Mouse (Mus musculus) liver, embryonic 12.5 days (tissue): ENCODE measurements around the gene Bfsp1. TPM values are rescaled to one million over a fixed set of nuclear protein-coding genes. Genes with fewer than 3 reads are reported as not detected.
A peak's percentile ranks its signal among the peaks of the same experiment; 100 is the strongest.

Experiments used
- ATAC-seq: fragments of 200-750 bp; cut with Nextera tagmentation; 2 replicates; pipeline ENCODE4 v1.8.0; 2017; ENCODE audit warnings: moderate number of reproducible peaks, mild to moderate bottlenecking, moderate library complexity
- H3K27ac ChIP-seq: fragments of 300-500 bp; sonication (generic); 2 replicates; pipeline ENCODE4 v1.5.1; 2016; ENCODE audit warnings: mild to moderate bottlenecking
- H3K27me3 ChIP-seq: fragments of 300-500 bp; sonication (generic); replicated peaks from 2 replicates; pipeline ENCODE4 v1.6.1; 2016; ENCODE audit warnings: mild to moderate bottlenecking, moderate library complexity
- H3K36me3 ChIP-seq: fragments of 300-500 bp; sonication (generic); 2 replicates; pipeline ENCODE4 v1.6.1; 2016; ENCODE audit warnings: mild to moderate bottlenecking, moderate library complexity
- H3K4me1 ChIP-seq: fragments of 300-500 bp; sonication (generic); 2 replicates; pipeline ENCODE4 v1.6.1; 2016
- H3K4me2 ChIP-seq: fragments of 300-500 bp; sonication (generic); 2 replicates; pipeline ENCODE4 v1.6.1; 2016; ENCODE audit warnings: mild to moderate bottlenecking, moderate library complexity
- H3K4me3 ChIP-seq: fragments of 300-500 bp; sonication (generic); 2 replicates; pipeline ENCODE4 v1.5.1; 2016; ENCODE audit warnings: mild to moderate bottlenecking, moderate library complexity
- H3K9ac ChIP-seq: fragments of 300-500 bp; sonication (generic); 2 replicates; pipeline ENCODE4 v1.6.1; 2016; ENCODE audit warnings: mild to moderate bottlenecking, moderate library complexity
- H3K9me3 ChIP-seq: fragments of 300-500 bp; sonication (generic); replicated peaks from 2 replicates; pipeline ENCODE4 v1.6.1; 2016; ENCODE audit warnings: mild to moderate bottlenecking, moderate library complexity
- WGBS: fragments of 180-500 bp; shearing (Covaris S2); methylation state at CpG from one replicate; pipeline ENCODE4 v1.1.7; 2016; ENCODE audit not compliant: insufficient replicate concordance; 5-methylcytosine and 5-hydroxymethylcytosine counted together
- polyA plus RNA-seq: library from polyadenylated mRNA; unstranded; fragments of >200 nt; fragmentation: Nextera tagmentation; extraction: Ambion mirVana; gene quantifications from 2 replicates; pipeline ENCODE4 v1.2.1, GENCODE M21; 2016

Bfsp1 gene
- polyA plus RNA-seq, 1 experiment from 2014 or later: 0.33 TPM

DNA sequence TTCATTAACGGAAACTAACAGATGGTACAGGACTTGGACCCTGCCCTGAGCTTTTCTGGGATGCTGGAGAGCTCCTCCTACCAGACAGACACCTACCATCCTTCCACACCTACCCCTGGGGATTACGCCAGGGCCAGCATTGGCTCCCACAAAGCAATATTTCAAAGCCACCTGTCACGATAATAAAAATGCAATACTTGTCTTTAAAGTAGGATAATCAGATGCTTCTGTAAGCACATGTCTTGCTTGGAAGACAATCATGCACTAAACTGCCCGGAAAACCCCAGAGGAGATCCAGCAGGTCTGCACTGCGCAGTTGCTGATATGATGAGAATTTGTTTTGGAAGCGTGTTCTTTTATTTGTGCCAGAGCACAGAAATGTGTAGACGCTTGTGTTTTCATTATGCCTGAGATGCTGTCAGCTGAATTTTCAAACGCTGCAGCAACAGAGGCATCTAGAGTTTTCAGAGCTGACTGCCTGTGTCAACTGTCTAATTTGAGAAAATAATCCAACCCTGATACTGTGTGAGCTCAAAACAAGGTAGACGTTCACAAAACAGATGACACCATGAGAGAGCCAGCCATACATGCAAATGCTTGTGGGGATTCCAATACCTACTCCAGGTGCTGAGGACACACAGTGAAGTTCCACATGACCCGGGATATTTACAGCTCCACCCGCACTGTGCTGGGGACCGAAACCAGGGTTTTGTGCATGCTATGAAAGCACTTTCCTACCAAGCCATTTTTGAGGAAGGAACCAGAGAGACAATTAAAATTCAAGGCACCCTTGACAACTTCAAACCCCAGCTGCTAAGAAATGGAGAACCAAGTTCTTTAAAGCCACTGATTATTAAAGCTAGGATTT is 11.4 kb downstream of the Bfsp1 start:
- Histone ChIP-seq H3K27ac (no peak overlapping the region), H3K27me3 (no peaks in the 10 kb centered on the region; the same call in 1 of the 2 replicates), H3K4me1 (peaks cover 12% of the 10 kb centered on the region; the same call in 1 of the 2 replicates), H3K4me3 (no peak overlapping the region), H3K4me2 (no peak overlapping the region), H3K9ac (no peak overlapping the region), H3K36me3 (no peaks in the 10 kb centered on the region), H3K9me3 (no peaks in the 10 kb centered on the region)
- ATAC-seq: no peak
- 74% methylated on average over 12 of the region's 12 CpGs for WGBS

GRCm38 (mm10) chr2:143847291-143847690 is 15.7 kb downstream of the Bfsp1 start:
- Histone ChIP-seq H3K4me3 (no peak overlapping the region), H3K9me3 (no peaks in the 10 kb centered on the region), H3K27me3 (no peaks in the 10 kb centered on the region; the same call in 1 of the 2 replicates), H3K4me2 (no peak overlapping the region), H3K27ac (no peak overlapping the region), H3K4me1 (peaks cover 10% of the 10 kb centered on the region; the same call in 1 of the 2 replicates), H3K36me3 (no peaks in the 10 kb centered on the region), H3K9ac (no peak overlapping the region)
- 32% methylated on average over 3 of the region's 3 CpGs for WGBS
- ATAC-seq: no peak

DNA sequence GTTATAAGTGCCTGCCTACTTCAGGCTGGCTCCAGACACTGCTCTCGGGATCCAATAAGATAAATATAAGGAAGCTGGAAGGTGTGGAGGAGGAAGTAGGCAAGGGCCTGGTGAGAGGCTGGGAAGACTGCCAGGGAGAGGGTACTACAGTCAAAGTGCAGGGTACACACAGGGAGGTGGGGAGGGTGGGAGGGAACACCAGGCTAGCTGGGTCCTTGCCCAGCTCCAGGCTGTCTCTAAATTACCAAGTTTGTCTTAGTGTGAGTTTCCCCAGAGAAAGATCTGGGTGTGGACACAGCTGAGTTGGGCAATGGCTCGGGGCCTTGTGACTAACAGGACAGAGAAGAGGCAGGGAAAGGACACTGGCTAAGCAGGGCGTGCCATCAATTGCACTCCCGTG is 16.2 kb downstream of the Bfsp1 start:
- Histone ChIP-seq H3K4me1 (peaks cover 8% of the 10 kb centered on the region; the same call in 1 of the 2 replicates), H3K9ac (no peak overlapping the region), H3K9me3 (no peaks in the 10 kb centered on the region), H3K27ac (no peak overlapping the region), H3K27me3 (no peaks in the 10 kb centered on the region), H3K36me3 (no peaks in the 10 kb centered on the region), H3K4me2 (no peak overlapping the region), H3K4me3 (no peak overlapping the region)
- 46% methylated on average over 4 of the region's 4 CpGs for WGBS
- ATAC-seq: no peak

DNA sequence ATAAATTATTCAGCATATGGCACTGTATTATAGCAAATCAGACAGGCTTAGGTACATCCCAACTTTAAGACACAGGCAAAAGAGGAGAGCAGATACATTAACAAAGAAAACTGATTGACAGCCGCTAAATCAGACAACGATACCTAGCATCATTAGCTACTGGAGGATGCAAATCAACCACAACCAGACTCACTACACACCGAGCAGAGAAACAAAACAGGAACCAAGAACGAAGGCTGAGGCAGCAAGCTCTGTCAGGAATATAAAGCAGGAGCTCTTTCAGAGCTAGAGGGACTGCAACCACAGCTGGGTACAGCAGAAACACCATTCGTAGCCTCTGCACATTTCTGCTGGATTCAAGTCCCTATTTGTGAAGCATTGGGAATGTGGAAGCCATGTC is 18.2 kb downstream of the Bfsp1 start:
- Histone ChIP-seq H3K9ac (no peak overlapping the region), H3K27me3 (no peaks in the 10 kb centered on the region), H3K4me1 (peaks cover 8% of the 10 kb centered on the region; the same call in 1 of the 2 replicates), H3K4me2 (no peak overlapping the region), H3K9me3 (no peaks in the 10 kb centered on the region), H3K36me3 (no peaks in the 10 kb centered on the region), H3K27ac (no peak overlapping the region), H3K4me3 (no peak overlapping the region)
- WGBS: 60% methylated on average over 5 of the region's 5 CpGs
- no peak for ATAC-seq

- Histone ChIP-seq H3K9ac (no peak overlapping the region), H3K36me3 (no peaks in the 10 kb centered on the region), H3K4me3 (no peak overlapping the region), H3K27me3 (no peaks in the 10 kb centered on the region), H3K9me3 (no peaks in the 10 kb centered on the region), H3K4me2 (no peak overlapping the region), H3K4me1 (peaks cover 15% of the 10 kb centered on the region), H3K27ac (no peak overlapping the region)
- WGBS: 66% methylated on average over 7 of the region's 7 CpGs
- ATAC-seq: no peak
These were observed 21.4 kb downstream of the Bfsp1 start for GRCm38 (mm10) chr2:143841536-143841935.

- Histone ChIP-seq H3K36me3 (no peaks in the 10 kb centered on the region), H3K4me3 (no peak overlapping the region), H3K4me1 (peaks cover 15% of the 10 kb centered on the region), H3K9me3 (no peaks in the 10 kb centered on the region), H3K27me3 (no peaks in the 10 kb centered on the region), H3K9ac (no peak overlapping the region), H3K27ac (no peak overlapping the region), H3K4me2 (no peak overlapping the region)
- no peak for ATAC-seq
- WGBS: 65% methylated on average over 6 of the region's 6 CpGs
These were observed 22.1 kb downstream of the Bfsp1 start for GRCm38 (mm10) chr2:143840895-143841294.

DNA sequence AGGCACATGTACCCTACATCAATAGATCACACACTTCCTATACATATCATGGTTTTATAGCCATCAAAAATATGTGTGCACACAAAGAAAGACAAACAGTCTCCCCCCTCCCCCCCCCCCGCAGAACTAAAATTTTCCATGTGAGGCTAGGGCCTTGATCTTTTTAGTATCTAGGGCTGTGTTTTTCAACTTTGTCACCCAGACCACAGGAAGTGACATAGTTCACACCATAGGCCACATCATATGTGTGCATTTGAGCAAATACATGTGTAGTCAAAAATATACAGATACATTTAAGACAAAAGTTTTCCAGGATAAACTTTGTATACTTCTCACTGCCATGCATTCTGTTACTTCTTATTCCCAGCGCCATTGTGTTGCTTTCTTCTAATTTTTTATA is 23.5 kb downstream of the Bfsp1 start:
- Histone ChIP-seq H3K9me3 (no peaks in the 10 kb centered on the region), H3K4me1 (peaks cover 15% of the 10 kb centered on the region), H3K4me3 (no peak overlapping the region), H3K36me3 (no peaks in the 10 kb centered on the region), H3K9ac (no peak overlapping the region), H3K27ac (no peak overlapping the region), H3K27me3 (no peaks in the 10 kb centered on the region), H3K4me2 (no peak overlapping the region)
- WGBS: 80% methylated on average over 2 of the region's 2 CpGs
- ATAC-seq: no peak

GRCm38 (mm10) chr2:143838698-143839097 is 24.3 kb downstream of the Bfsp1 start:
- H3K9me3 ChIP-seq: no peaks in the 10 kb centered on the region
- no peak overlapping the region for H3K9ac ChIP-seq
- H3K4me1 ChIP-seq: peaks cover 15% of the 10 kb centered on the region
- no peaks in the 10 kb centered on the region for H3K36me3 ChIP-seq
- no peak overlapping the region for H3K4me2 ChIP-seq
- 24% methylated on average over 5 of the region's 5 CpGs for WGBS
- no peak overlapping the region for H3K4me3 ChIP-seq
- peak; percentile 79 for ATAC-seq
- H3K27ac ChIP-seq: no peak overlapping the region
- no peaks in the 10 kb centered on the region for H3K27me3 ChIP-seq

DNA sequence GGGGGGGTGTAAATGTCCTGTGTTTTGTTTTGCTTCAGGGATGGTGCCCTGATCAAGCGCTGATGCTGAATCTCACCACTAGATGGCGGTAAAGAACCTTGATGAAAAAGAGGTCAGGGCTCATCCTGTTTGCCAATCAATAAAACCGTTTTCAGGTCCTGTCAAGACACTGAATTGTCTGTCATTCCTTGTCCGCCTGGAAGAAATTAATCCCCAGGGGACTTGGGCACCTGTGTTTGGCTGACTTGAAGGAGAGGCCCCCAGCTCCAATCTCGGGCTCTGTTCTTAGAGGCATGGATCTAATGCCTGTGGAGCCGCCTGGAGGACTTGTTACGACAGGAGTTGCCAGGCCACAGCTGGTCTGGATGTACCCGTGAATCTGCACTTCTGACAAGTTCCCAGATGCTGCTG is 25.7 kb downstream of the Bfsp1 start:
- ATAC-seq: no peak
- peaks cover 15% of the 10 kb centered on the region for H3K4me1 ChIP-seq
- no peaks in the 10 kb centered on the region for H3K9me3 ChIP-seq
- no peak overlapping the region for H3K9ac ChIP-seq
- no peaks in the 10 kb centered on the region for H3K27me3 ChIP-seq
- no peak overlapping the region for H3K4me3 ChIP-seq
- 8% methylated on average over 8 of the region's 8 CpGs for WGBS
- no peak overlapping the region for H3K27ac ChIP-seq
- H3K36me3 ChIP-seq: no peaks in the 10 kb centered on the region
- peak overlapping the region; percentile 47 for H3K4me2 ChIP-seq

GRCm38 (mm10) chr2:143835820-143836219 is 27.2 kb downstream of the Bfsp1 start:
- no peak overlapping the region for H3K27ac ChIP-seq
- no peak for ATAC-seq
- no peaks in the 10 kb centered on the region for H3K9me3 ChIP-seq
- H3K36me3 ChIP-seq: no peaks in the 10 kb centered on the region
- H3K9ac ChIP-seq: no peak overlapping the region
- 67% methylated on average over 7 of the region's 7 CpGs for WGBS
- no peaks in the 10 kb centered on the region for H3K27me3 ChIP-seq
- no peak overlapping the region for H3K4me3 ChIP-seq
- peaks cover 15% of the 10 kb centered on the region for H3K4me1 ChIP-seq
- H3K4me2 ChIP-seq: no peak overlapping the region

- H3K4me3 ChIP-seq: no peak overlapping the region
- WGBS: 43% methylated on average over 6 of the region's 6 CpGs
- H3K4me1 ChIP-seq: peaks cover 13% of the 10 kb centered on the region
- H3K4me2 ChIP-seq: no peak overlapping the region
- H3K27ac ChIP-seq: no peak overlapping the region
- no peak overlapping the region for H3K9ac ChIP-seq
- H3K27me3 ChIP-seq: no peaks in the 10 kb centered on the region
- ATAC-seq: no peak
- no peaks in the 10 kb centered on the region for H3K9me3 ChIP-seq
- H3K36me3 ChIP-seq: no peaks in the 10 kb centered on the region
These were observed 28.9 kb downstream of the Bfsp1 start for GRCm38 (mm10) chr2:143834082-143834481.

DNA sequence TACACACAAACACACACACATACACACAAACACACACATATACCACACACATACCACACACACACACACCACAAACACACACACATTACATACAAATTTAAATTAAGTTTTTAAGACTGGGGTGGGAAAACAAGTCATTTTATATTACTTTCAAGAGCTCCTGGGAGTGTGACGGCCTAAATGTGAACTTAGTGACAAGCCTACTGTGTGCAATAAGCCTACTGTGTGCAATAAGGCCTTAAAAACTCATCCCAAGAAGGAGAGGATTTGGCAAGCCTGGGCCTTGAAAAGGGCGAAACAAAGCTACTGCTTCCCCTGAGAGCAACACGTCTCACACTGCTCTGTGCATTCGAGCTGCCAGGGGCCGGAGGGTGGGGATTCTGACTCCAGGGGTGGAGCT is 30.3 kb downstream of the Bfsp1 start:
- Histone ChIP-seq H3K4me3 (no peak overlapping the region), H3K27ac (no peak overlapping the region)

More for the DNA sequence above, 30.3 kb downstream of the Bfsp1 start:
- H3K36me3 ChIP-seq: no peaks in the 10 kb centered on the region
- H3K9ac ChIP-seq: no peak overlapping the region
- no peaks in the 10 kb centered on the region for H3K27me3 ChIP-seq
- 0 out of 2 replicates have a peak, but pooled peaks cover 6% of the 10 kb centered on the region for H3K4me1 ChIP-seq
- H3K9me3 ChIP-seq: no peaks in the 10 kb centered on the region
- H3K4me2 ChIP-seq: no peak overlapping the region
- WGBS: 70% methylated on average over 5 of the region's 5 CpGs
- ATAC-seq: no peak
